Mouse (Mus musculus) neural tube, embryonic 14.5 days (tissue): ENCODE measurements around the gene Tmcc3. TPM values are rescaled to one million over a fixed set of nuclear protein-coding genes. Genes with fewer than 3 reads are reported as not detected.

Source experiments
- ATAC-seq: fragments of 200-750 bp; cut with Nextera tagmentation; 2 replicates; pipeline ENCODE4 v1.8.0; 2017; ENCODE audit warnings: low read depth, mild to moderate bottlenecking, moderate TSS enrichment, moderate library complexity
- H3K27ac ChIP-seq: fragments of 300-500 bp; sonication (generic); 2 replicates; pipeline ENCODE4 v1.5.1; 2014; ENCODE audit warnings: low read depth, mild to moderate bottlenecking, control low read depth, low read length, moderate library complexity, mixed read lengths
- H3K27me3 ChIP-seq: fragments of 300-500 bp; sonication (generic); 2 replicates; pipeline ENCODE4 v1.6.1; 2014; ENCODE audit warnings: low read length; ENCODE audit not compliant: control insufficient read depth, insufficient read depth
- H3K36me3 ChIP-seq: fragments of 300-500 bp; sonication (generic); 2 replicates; pipeline ENCODE4 v1.6.1; 2014; ENCODE audit warnings: low read length, mixed read lengths; ENCODE audit not compliant: control insufficient read depth, insufficient read depth
- H3K4me1 ChIP-seq: fragments of 300-500 bp; sonication (generic); 2 replicates; pipeline ENCODE4 v1.6.1; 2014; ENCODE audit warnings: low read length; ENCODE audit not compliant: control insufficient read depth, insufficient read depth
- H3K4me2 ChIP-seq: fragments of 300-500 bp; sonication (generic); 2 replicates; pipeline ENCODE4 v1.6.1; 2014; ENCODE audit warnings: mild to moderate bottlenecking, low read depth, low read length, control low read depth
- H3K4me3 ChIP-seq: fragments of 300-500 bp; sonication (generic); 2 replicates; pipeline ENCODE4 v1.5.1; 2014; ENCODE audit warnings: low read depth, low read length, control low read depth, mixed read lengths
- H3K9ac ChIP-seq: fragments of 300-500 bp; sonication (generic); replicated peaks from 2 replicates; pipeline ENCODE4 v1.6.1; 2014; ENCODE audit warnings: low read depth, mild to moderate bottlenecking, control low read depth, low read length, mixed read lengths
- H3K9me3 ChIP-seq: fragments of 300-500 bp; sonication (generic); 2 replicates; pipeline ENCODE4 v1.6.1; 2016; ENCODE audit warnings: low read length; ENCODE audit not compliant: control insufficient read depth
- WGBS: fragments of 180-500 bp; shearing (Covaris S2); extraction: QIAGEN DNeasy Blood & Tissue Kit; methylation state at CpG from one replicate; pipeline ENCODE4 v1.1.7; 2014; 5-methylcytosine and 5-hydroxymethylcytosine counted together
- polyA plus RNA-seq: library from polyadenylated mRNA; unstranded; fragments of >200 nt; fragmentation: Nextera tagmentation; extraction: Ambion mirVana; gene quantifications from 2 replicates; pipeline ENCODE4 v1.2.1, GENCODE M21; 2014

The Tmcc3 gene
- polyA plus RNA-seq, 1 experiment from 2014 or later: 24.2 TPM

GRCm38 (mm10) chr10:94343581-94343980 is 31.8 kb downstream of the Tmcc3 start:
- no peaks in the 10 kb centered on the region for H3K9me3 ChIP-seq

GRCm38 (mm10) chr10:94344631-94345417 is 33.1 kb downstream of the Tmcc3 start:
- no peak overlapping the region for H3K9ac ChIP-seq
- H3K4me3 ChIP-seq: no peak overlapping the region
- 52% methylated on average over 21 of the region's 22 CpGs for WGBS
- no peak overlapping the region for H3K27ac ChIP-seq
- no peaks in the 10 kb centered on the region; the same call in 1 of the 2 replicates for H3K4me1 ChIP-seq
- no peak overlapping the region for H3K4me2 ChIP-seq
- ATAC-seq: no peak
- H3K36me3 ChIP-seq: no peaks in the 10 kb centered on the region
- no peaks in the 10 kb centered on the region for H3K9me3 ChIP-seq
- H3K27me3 ChIP-seq: no peaks in the 10 kb centered on the region

More at GRCm38 (mm10) chr10:94343581-94343980, 31.8 kb downstream of the Tmcc3 start:
- Histone ChIP-seq H3K4me2 (no peak overlapping the region), H3K27me3 (no peaks in the 10 kb centered on the region), H3K9ac (no peak overlapping the region), H3K4me3 (no peak overlapping the region), H3K36me3 (no peaks in the 10 kb centered on the region), H3K4me1 (no peaks in the 10 kb centered on the region; the same call in 1 of the 2 replicates), H3K27ac (no peak overlapping the region)
- no peak for ATAC-seq
- 89% methylated on average over 7 of the region's 7 CpGs for WGBS

- no peak for ATAC-seq
- Histone ChIP-seq H3K4me1 (no peaks in the 10 kb centered on the region; the same call in 1 of the 2 replicates), H3K4me2 (no peak overlapping the region), H3K9ac (no peak overlapping the region), H3K9me3 (no peaks in the 10 kb centered on the region), H3K4me3 (no peak overlapping the region), H3K27me3 (no peaks in the 10 kb centered on the region), H3K27ac (no peak overlapping the region), H3K36me3 (no peaks in the 10 kb centered on the region)
- 89% methylated on average over 7 of the region's 7 CpGs for WGBS
Observed at GRCm38 (mm10) chr10:94345509-94346252, 33.9 kb downstream of the Tmcc3 start.

GRCm38 (mm10) chr10:94346596-94346995 is 34.8 kb downstream of the Tmcc3 start:
- Histone ChIP-seq H3K4me2 (no peak overlapping the region), H3K27me3 (no peaks in the 10 kb centered on the region), H3K4me3 (no peak overlapping the region), H3K27ac (no peak overlapping the region), H3K9me3 (no peaks in the 10 kb centered on the region), H3K9ac (no peak overlapping the region), H3K4me1 (no peaks in the 10 kb centered on the region; the same call in 1 of the 2 replicates), H3K36me3 (no peaks in the 10 kb centered on the region)
- 93% methylated on average over 7 of the region's 7 CpGs for WGBS
- no peak for ATAC-seq

- WGBS: 74% methylated on average over 10 of the region's 10 CpGs
- Histone ChIP-seq H3K4me2 (no peak overlapping the region), H3K4me1 (no peaks in the 10 kb centered on the region; the same call in 1 of the 2 replicates), H3K36me3 (no peaks in the 10 kb centered on the region), H3K4me3 (no peak overlapping the region), H3K27ac (no peak overlapping the region), H3K9me3 (no peaks in the 10 kb centered on the region), H3K9ac (no peak overlapping the region), H3K27me3 (no peaks in the 10 kb centered on the region)
- ATAC-seq: no peak
Observed at GRCm38 (mm10) chr10:94347296-94347695, 35.5 kb downstream of the Tmcc3 start.

GRCm38 (mm10) chr10:94347959-94348358 is 36.2 kb downstream of the Tmcc3 start:
- Histone ChIP-seq H3K9ac (no peak overlapping the region), H3K36me3 (no peaks in the 10 kb centered on the region), H3K4me3 (no peak overlapping the region), H3K4me1 (no peaks in the 10 kb centered on the region), H3K4me2 (no peak overlapping the region), H3K9me3 (no peaks in the 10 kb centered on the region), H3K27ac (no peak overlapping the region), H3K27me3 (no peaks in the 10 kb centered on the region)
- no peak for ATAC-seq
- WGBS: 98% methylated on average over 10 of the region's 10 CpGs

- no peak overlapping the region for H3K4me2 ChIP-seq
- H3K9me3 ChIP-seq: no peaks in the 10 kb centered on the region
- 38% methylated on average over 5 of the region's 5 CpGs for WGBS
- H3K27me3 ChIP-seq: no peaks in the 10 kb centered on the region
- H3K4me3 ChIP-seq: no peak overlapping the region
- no peak for ATAC-seq
- no peak overlapping the region for H3K9ac ChIP-seq
- no peaks in the 10 kb centered on the region for H3K4me1 ChIP-seq
- H3K27ac ChIP-seq: no peak overlapping the region
- no peaks in the 10 kb centered on the region for H3K36me3 ChIP-seq
Observed at GRCm38 (mm10) chr10:94350207-94350606, 38.5 kb downstream of the Tmcc3 start.

- Histone ChIP-seq H3K27ac (no peak overlapping the region), H3K27me3 (no peaks in the 10 kb centered on the region), H3K9me3 (no peaks in the 10 kb centered on the region), H3K36me3 (no peaks in the 10 kb centered on the region), H3K4me3 (no peak overlapping the region), H3K9ac (no peak overlapping the region), H3K4me1 (no peaks in the 10 kb centered on the region), H3K4me2 (no peak overlapping the region)
- WGBS: 67% methylated on average over 11 of the region's 11 CpGs
- ATAC-seq: no peak
Observed at GRCm38 (mm10) chr10:94350896-94351661, 39.3 kb downstream of the Tmcc3 start.
